Mouse (Mus musculus) kidney, adult 2 months (tissue): ENCODE measurements around the gene Tmbim1. TPM values are rescaled to one million over a fixed set of nuclear protein-coding genes. Genes with fewer than 3 reads are reported as not detected.

Experiments used
- DNase-seq: peaks from one replicate; pipeline ENCODE4 v3.0.0; 2021
- H3K27ac ChIP-seq: fragments of 200-500 bp; 2 replicates; pipeline ENCODE4 v1.5.1; 2012; ENCODE audit warnings: low read depth, low read length, control low read depth, inconsistent platforms; ENCODE audit not compliant: insufficient read depth
- H3K27me3 ChIP-seq: fragments of 200-500 bp; replicated peaks from 2 replicates; pipeline ENCODE4 v1.6.1; 2012; ENCODE audit warnings: mild to moderate bottlenecking, moderate library complexity, low read length, inconsistent platforms; ENCODE audit not compliant: control insufficient read depth, insufficient read depth
- H3K36me3 ChIP-seq: fragments of 200-500 bp; 2 replicates; pipeline ENCODE4 v1.6.1; 2012; ENCODE audit warnings: mild to moderate bottlenecking, moderate library complexity, low read length, inconsistent platforms; ENCODE audit not compliant: control insufficient read depth, insufficient read depth
- H3K4me1 ChIP-seq: fragments of 200-500 bp; 2 replicates; pipeline ENCODE4 v1.6.1; 2011; ENCODE audit warnings: low read length; ENCODE audit not compliant: control insufficient read depth, insufficient read depth
- H3K4me3 ChIP-seq: fragments of 200-500 bp; 2 replicates; pipeline ENCODE4 v1.5.1; 2011; ENCODE audit warnings: mild to moderate bottlenecking, low read depth, low read length, control low read depth; ENCODE audit not compliant: insufficient read depth
- CTCF ChIP-seq: fragments of 200-500 bp; conservative IDR thresholded peaks from 2 replicates; pipeline ENCODE4 v1.5.1; 2011; ENCODE audit warnings: low read depth, mild to moderate bottlenecking, control low read depth, low read length, moderate library complexity, mixed read lengths; ENCODE audit not compliant: insufficient read depth, insufficient read length
- POLR2A ChIP-seq: fragments of 200-500 bp; IDR thresholded peaks from one replicate; pipeline ENCODE4 v1.6.1; 2011; ENCODE audit warnings: low read depth, low read length, control low read depth
- WGBS: fragments of 180-500 bp; shearing (Covaris S2); methylation state at CpG from one replicate; pipeline ENCODE4 v1.1.7; 2018; 5-methylcytosine and 5-hydroxymethylcytosine counted together
- polyA plus RNA-seq: library from polyadenylated mRNA; depleted of rRNA; stranded (reverse); fragments of >200 nt; gene quantifications from 2 replicates; pipeline ENCODE4 v1.2.3, GENCODE M21; 2012; rRNA removed

The Tmbim1 gene
- 74.1 and 103 TPM in 2 replicates for polyA plus RNA-seq

DNA sequence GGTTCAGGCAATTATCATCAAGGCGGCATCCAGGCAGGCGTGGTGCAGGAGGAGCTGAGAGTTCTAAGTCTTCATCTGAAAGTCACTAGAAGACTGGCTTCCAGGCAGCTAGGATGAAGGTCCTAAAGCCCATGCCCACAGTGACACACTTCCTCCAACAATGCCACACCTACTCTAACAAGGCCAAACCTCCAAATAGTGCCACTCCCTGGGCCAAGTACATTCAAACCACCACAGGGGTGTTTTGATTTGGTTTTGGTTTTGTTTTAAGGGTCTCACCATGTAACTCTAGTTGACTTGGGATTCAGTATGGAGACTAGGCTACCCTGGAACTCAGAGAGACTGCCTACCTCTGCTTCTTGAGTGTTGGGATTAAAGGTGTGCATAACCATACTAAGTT, at the start of gene Tmbim1:
Tmbim1 (minus strand) TSS at position 101 of the 400 bp plus-strand sequence.
- H3K4me3 ChIP-seq, result peak within 1 kb of the TSS; percentile 98
- peaks cover 9% of the 10 kb centered on the region for H3K4me1 ChIP-seq
- no peaks in the 10 kb centered on the region for H3K36me3 ChIP-seq
- no peak for DNase-seq
- no peaks in the 10 kb centered on the region for H3K27me3 ChIP-seq
- 92% methylated on average over 2 of the region's 2 CpGs for WGBS
- TF ChIP-seq POLR2A (no peak), CTCF (no peak)
- H3K27ac ChIP-seq, result peak within 1 kb of the TSS; percentile 98

DNA sequence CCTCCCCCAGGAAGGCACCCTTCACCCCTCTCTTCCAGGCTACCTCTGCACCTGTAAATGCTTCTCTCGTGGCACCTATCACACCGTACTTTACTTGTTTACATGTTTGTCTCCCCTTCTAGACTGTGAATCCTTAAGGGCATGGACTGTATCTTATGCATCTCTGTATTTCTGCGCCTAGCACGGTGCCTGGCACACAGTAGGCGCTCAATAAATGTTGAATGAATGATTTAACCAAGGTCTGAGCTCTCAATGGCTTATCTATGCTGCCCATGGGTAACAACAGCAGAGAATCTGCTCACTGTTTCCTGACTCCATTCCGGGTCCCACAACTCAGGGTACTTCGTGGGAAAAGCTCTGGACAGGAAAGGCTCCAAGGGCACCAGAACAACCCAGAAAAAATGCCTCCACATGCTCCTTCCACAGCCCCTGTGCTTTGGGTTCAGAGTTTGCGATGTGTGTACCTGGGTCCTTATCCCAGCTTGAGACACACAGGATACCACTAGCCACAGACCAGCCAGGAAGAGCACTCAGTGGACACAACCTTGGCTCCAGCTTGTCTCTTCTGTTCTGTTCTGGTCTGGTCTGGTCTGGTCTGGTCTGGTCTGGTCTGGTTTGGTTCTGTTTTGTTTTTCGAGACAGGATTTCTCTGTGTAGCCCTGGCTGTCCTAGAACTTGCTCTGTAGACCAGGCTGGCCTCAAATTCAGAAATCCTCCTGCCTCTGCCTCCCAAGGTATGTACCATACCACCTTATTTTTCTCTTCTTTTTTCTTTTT, 48.2 kb upstream of the Tmbim1 start:
- H3K27me3 ChIP-seq, result no peaks in the 10 kb centered on the region
- no peak for TF ChIP-seq POLR2A
- TF ChIP-seq CTCF, result no peak
- H3K27ac ChIP-seq, result no peak overlapping the region
- DNase-seq, result no peak
- WGBS, result 88% methylated on average over 9 of the region's 9 CpGs
- no peaks in the 10 kb centered on the region for H3K4me1 ChIP-seq
- no peaks in the 10 kb centered on the region for H3K36me3 ChIP-seq
- no peak overlapping the region for H3K4me3 ChIP-seq

DNA sequence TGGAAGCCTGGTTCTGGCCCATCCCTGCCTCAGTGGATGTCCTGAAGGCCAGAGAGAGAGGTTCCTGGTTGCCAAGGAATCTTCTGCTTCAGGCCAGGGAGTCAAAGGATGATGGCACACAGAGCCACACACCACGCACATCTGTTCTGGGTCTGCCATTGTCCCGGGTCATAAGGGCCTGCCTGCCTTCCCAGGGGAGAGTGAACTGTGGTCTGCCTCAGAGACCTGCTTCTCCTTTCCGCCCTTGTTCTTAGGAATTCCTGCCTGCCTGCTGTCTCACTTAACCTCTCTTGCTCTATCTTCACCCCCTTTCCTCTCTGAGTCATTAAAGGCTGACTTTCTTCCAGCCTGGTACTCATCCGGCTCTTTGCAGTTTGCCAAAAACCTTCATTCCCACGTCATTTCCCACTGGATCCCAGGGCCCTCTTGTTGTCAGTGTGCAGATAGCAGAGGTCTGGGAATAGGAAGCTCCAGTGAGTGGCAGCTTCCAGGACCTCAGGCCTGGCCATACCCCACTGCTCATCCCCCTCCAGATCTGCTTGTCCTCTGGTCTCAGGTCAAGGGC, 47.2 kb upstream of the Tmbim1 start:
- H3K27ac ChIP-seq, result no peak overlapping the region
- H3K4me1 ChIP-seq, result no peaks in the 10 kb centered on the region
- no peaks in the 10 kb centered on the region for H3K36me3 ChIP-seq
- DNase-seq, result no peak
- WGBS, result 69% methylated on average over 5 of the region's 5 CpGs
- no peak for TF ChIP-seq POLR2A
- no peak for TF ChIP-seq CTCF
- H3K27me3 ChIP-seq, result no peaks in the 10 kb centered on the region
- H3K4me3 ChIP-seq, result no peak overlapping the region

DNA sequence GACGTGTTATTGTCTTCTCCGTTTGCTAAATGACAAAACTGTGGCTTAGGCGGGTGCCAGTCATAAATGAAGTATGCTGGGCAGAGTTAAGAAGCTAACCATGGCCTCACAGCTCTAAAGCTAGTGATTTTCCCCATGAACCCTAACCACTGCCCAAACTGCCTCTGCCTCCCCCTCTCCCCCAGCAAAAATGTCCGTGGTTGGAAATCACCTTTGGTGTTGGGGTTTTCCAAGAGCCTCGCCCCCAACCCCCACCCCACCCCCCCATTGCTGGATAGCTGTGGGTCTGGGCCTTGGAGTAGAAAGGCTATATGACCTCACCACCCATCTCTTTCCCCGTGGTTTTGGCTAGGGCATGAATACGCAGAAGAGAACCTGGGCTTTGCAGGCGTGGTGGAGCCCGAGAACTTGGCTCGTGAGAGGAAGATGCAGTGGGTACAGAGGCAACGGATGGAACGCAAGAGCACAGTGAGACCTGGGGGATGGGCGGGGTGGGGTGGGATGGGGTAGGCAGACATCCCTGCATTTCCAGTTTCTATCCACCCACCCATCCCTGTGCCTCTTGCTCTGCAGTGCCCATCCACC, 45.9 kb upstream of the Tmbim1 start:
- Histone ChIP-seq H3K36me3 (no peaks in the 10 kb centered on the region), H3K27me3 (no peaks in the 10 kb centered on the region), H3K4me1 (no peaks in the 10 kb centered on the region), H3K27ac (no peak overlapping the region), H3K4me3 (no peak overlapping the region)
- DNase-seq, result no peak
- WGBS, result 93% methylated on average over 13 of the region's 13 CpGs
- TF ChIP-seq CTCF (no peak), POLR2A (no peak)

DNA sequence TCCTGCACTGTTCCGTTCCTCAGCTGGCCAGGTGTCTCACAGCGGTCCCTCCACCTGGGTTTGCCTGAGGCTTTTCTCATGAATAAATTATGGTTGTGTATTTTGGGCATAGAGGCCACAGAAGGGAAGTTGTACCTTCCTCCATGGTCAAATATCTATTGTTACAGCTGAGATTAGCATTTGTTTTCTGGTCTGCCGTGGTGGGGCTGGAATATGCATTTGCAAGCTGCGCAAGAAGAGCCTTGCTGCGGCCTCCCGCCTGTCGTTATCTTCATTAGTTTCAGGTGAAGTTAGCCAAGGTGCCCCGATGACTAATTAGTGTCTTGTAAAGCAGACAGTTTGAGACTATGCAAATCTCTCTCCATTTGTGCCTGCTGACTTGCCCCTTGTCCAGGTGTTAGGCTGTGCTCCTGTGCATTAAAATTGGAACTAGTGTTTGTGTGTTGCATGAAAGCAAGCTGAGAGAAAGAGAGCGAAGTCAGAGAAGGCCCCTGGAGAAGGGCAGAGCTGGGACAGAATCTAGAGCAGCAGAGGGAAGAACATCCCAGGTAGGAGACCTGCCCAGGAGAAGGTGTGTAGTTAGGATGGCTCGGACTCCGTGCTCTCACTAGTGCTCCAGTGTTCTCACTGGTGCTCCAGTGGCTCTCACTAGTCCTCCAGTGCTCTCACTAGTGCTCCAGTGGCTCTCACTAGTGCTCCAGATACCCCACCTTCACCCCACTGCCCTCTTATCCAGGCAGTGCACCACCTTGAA, 38.9 kb upstream of the Tmbim1 start:
- no peak for DNase-seq
- WGBS, result 71% methylated on average over 11 of the region's 11 CpGs
- H3K4me3 ChIP-seq, result no peak overlapping the region
- peaks cover 28% of the 10 kb centered on the region for H3K4me1 ChIP-seq
- H3K36me3 ChIP-seq, result no peaks in the 10 kb centered on the region
- peak overlapping the region; percentile 79; the same call in 1 of the 2 replicates for H3K27ac ChIP-seq
- no peaks in the 10 kb centered on the region for H3K27me3 ChIP-seq
- no peak for TF ChIP-seq CTCF
- TF ChIP-seq POLR2A, result no peak

DNA sequence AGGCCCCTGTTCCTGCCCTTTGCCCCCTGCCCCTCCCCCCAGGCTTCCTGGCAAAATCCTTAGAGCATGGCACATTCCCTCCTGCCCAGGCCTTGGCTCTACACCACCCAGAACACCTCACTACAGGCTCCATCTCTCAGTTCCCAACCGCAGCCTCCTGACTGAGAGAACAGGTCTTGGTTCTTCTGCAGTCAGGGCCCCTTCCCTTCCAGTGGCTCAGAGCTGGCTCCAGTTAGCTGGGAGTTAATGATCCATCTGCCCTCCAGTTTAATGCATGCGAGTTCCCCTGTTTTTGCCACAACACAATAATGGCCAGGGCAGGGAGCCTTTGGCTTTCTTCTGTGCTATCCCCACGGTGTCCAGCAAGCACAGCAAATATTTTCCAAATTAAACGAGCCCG, 37.7 kb upstream of the Tmbim1 start:
- peaks cover 28% of the 10 kb centered on the region for H3K4me1 ChIP-seq
- TF ChIP-seq POLR2A (no peak), CTCF (no peak)
- 28% methylated on average over 5 of the region's 5 CpGs for WGBS
- no peaks in the 10 kb centered on the region for H3K27me3 ChIP-seq
- no peak overlapping the region for H3K4me3 ChIP-seq
- H3K27ac ChIP-seq, result peak overlapping the region; percentile 79
- H3K36me3 ChIP-seq, result no peaks in the 10 kb centered on the region
- peak; percentile 81 for DNase-seq
